Mouse (Mus musculus): ENCODE measurements around the gene Lamb3.

- TF ChIP-seq CTCF (IDR thresholded peaks at IDR 0.05; ENCODE audit: insufficient read depth, low read depth, low read length) (no peak), POLR2A (IDR thresholded peaks at IDR 0.05; ENCODE audit: insufficient read depth, low read depth, low read length) (no peak)
Observed at GRCm38 (mm10) chr1:193173810-193174129, 33.7 kb upstream of the Lamb3 start.

Measured in olfactory bulb, adult 2 months (tissue).